Mouse (Mus musculus): ENCODE data around the gene H2afb3.
"Not testable (repeated sequence)": the region's sequence is repeated elsewhere in the genome, so short reads cannot be mapped to it uniquely, and the experiment has no call there.

The H2afb3 gene

DNA sequence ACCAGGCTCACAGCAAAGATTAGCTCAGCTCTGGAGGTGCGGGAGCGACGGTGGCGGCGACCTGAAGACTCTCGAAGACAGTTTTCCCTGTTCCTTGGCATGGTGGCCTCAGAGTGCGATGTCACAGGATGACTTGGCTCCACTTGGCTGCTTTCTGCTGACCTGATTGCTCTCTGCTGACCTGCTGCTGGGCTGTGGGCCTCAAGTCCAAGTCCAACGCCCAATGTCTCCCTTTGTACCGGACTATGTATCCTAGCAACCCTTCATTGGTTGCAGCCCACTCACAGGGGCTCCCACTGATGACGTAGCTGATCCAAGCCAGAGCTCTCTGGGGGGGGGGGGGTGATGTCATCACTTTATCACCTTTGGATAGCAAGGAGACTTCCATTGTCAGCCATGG lies at the start of gene H2afb3:
Gene H2afb3 (minus strand): TSS at position 101 of the 400 bp plus-strand sequence.
- DNase-seq (ENCODE audit: low read depth): not testable (repeated sequence)

DNA sequence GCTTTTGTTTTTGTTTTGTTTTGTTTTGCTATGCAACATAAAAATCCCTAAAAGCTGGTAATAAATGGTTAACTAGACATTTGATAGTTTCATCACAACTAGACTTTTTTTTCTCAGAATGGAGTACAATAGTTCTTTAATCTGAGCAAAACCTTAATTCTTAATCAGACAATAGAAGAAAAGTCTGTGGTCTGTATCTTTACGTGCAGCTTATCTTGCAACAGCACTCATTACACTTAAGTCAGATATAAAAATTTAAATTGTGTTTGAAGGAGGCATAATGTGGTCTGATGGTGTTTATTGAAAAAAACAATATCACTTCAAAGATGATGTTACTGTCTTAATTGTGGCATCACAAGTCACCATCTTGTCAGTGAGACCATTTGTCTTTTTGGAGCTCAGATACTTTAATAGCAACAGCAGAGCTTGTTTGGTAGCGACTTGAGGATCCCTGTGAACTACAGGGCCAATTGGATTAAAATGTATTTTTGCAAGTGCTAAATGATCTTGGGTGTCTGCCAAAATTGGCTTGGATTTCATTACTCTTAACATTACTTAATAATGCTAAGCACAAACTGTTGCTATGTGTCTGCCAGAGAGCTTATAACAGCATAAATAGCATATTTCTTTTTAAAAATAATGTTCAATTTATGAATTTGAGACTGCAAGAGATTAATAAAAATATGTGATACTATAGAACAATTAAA lies 11.3 kb downstream of the H2afb3 start:
- peak; percentile 13 for DNase-seq (ENCODE audit: low read depth)

DNA sequence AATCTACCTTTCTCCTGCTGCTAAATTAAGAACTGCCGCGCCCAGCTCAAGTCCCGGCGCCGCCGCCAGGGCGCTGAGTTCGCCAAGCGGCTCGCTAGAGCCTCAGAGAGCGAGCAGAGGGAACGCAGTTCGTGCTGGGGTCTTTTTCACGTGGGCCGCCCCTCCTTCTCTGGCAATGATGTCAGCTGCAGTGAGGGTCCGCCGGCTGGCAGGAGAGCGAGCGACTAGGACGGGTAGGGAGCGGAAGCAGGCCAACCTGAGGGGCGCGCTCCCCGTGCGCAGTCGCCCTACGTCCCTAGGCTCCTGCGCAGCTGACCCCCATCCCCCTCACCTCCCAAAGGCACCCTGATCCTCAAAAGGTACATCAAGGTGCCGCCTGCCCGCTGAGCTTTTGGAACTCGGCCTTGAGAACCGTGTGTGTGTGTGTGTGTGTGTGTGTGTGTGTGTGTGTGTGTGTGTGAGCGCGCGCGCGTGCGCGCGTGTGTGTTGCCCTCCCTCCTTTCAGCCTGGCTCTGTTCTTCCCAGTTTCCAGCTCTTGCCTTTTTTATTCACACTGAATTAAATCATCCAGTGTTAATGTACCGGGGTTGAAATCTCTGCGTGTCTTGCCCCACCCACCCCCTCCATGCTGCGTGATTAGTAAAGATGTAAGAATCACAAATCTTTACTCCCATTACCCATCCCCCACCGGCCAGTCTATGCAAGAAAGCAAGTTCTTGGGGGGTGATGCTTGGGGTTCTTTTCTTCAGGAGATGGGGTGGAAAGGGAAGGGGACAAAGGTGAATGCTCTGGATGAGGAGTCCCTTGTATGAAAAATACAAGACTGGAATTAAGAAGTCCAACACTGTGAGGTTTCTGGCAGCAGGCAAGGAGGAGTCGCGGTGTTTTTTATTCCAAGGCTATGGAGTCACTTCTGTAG lies 19.8 kb downstream of the H2afb3 start:
- DNase-seq (ENCODE audit: low read depth): no peak

DNA sequence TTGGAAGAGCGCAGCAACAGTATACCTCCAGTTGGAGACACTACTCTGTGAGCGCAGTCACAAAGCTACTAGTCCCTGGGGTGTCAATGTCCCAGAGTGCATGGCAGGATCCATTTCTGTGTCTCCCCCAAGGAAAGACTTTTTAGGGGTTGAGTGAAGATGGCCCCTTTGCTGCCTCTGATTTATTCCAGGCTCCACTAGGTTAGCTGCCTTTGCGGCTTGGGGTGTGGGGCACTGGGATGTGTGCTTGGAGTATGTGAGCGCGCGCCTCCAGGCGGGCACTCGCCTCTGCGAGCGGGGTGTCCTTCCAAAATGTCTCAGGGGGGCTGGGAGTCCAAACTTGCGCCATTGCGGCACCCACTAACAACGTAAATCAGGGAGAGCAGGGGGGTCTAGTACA lies 21.2 kb downstream of the H2afb3 start:
- DNase-seq (ENCODE audit: low read depth): no peak

DNA sequence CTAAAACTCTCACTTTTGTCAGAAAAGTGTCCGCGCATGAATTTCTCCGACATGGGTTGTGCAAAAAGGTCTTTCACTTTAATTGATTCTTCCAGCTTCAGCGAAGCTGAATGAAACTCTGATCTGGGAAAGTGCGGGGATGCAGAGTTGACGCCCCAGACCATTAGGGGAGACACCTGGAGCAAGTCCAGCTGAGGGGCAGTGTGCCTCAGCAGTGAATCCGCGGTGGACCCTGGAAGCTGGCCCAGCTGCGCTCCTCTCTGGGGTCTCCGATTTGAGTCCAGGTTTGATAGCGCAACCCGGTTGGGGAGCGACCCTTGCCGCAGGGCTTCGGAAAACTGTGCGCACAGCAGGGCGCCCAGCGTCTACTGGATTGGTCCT lies 22.0 kb downstream of the H2afb3 start:
- no peak for DNase-seq (ENCODE audit: low read depth)

DNA sequence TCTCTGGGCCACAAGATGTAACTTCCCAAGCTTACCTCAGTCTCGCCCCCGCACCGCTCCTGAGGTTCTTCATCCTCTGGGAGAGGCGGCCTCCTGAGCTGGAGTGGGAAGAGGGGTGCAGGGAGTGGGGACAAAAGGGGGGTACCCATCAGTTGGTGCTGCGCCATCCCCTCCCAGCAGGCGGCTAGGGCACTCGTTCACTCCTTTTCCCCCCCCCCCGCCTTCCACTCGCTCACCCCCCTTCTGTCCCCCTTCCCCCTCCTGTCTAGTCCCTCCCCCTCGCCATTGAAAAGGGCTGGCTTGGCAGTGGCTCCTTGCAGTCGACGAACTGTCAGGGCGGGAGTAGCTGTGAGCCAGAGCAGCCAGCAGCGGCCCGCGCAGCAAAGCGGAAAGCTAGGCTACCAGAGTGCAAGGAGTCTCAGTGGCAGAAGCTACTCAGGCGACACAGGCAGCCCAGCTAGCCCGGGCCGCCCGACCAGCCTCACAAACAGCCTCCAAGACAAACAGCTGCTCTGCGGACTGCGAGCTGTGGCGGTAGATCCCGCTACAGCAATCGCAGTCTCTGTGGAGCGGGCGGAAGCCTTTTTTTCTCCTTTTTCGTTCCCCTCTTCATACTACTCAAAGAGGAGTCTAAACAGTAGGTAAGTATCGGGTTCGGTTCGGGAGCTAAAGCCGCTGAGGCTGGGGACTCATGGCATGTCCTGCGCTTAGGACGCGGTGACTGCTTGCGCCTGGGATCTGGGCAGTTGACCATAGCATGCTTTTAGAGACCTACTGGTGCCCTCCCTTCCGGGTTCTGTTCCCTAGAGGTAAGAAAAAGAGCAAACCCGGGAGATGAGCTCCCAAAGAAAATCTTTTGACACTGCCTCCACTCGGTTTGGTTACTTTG lies 22.6 kb downstream of the H2afb3 start, which contains the start of gene Pcdh11x:
Gene Pcdh11x (plus strand): TSS at position 249 of the 889 bp plus-strand sequence.
- DNase-seq (ENCODE audit: low read depth): no peak

DNA sequence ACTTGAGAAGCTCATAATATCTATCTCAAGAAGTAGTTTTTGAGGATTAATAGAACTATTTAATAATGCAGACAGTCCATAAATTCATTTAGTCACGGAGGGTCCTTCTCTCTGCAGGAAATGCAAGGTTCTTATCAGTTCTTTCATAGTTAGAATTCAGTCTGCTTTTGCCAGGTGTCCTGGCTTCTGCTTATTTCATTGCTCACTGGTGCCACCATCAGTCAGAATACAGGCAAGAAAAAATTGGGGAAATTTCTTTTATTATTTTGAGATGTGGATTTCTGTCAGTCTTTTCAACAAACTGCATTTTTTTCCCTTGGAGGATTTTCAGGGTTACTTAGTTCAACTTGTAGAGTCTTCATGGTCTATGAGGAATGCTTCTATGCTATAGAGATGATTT lies 25.4 kb downstream of the H2afb3 start:
- DNase-seq (ENCODE audit: low read depth): peak; percentile 46

DNA sequence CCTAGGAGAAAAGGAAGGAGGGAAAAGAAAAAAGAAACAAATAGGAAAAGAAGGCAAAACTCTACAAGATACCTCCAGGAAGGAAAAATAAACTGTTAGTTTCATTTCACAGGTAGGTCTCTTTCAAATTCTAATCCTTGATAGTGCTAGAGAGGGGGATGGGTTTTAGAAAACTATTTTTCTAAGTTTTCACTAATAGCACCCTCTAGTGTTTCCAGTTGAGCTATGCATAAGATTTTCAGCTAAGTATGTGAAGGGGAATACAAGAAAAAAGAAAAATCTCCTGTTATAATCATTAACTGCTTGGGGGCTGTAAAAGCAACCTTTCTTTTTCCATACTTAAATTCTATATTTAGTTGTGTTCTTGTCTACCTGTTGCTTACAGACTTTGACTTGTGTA lies 27.4 kb downstream of the H2afb3 start:
- DNase-seq (ENCODE audit: low read depth): peak; percentile 67

Data from 416B (cell line).